Mouse (Mus musculus) urinary bladder, adult 18-20 months (tissue): ENCODE measurements around the gene D10Jhu81e.

Experiments used
- DNase-seq, 2 experiments: peaks; one replicate each; pipeline ENCODE4 v3.0.0; 2022; ENCODE audit warnings: low spot score in 2 of 2, mixed read lengths in 2 of 2

The D10Jhu81e gene

GRCm38 (mm10) chr10:78163241-78163640, 6.3 kb downstream of the D10Jhu81e start:
- no peak for DNase-seq

GRCm38 (mm10) chr10:78162646-78163045, 6.9 kb downstream of the D10Jhu81e start:
- peak; percentile 53 to 71 for DNase-seq

- no peak for DNase-seq
Measured at GRCm38 (mm10) chr10:78161096-78161495, 8.5 kb downstream of the D10Jhu81e start.

GRCm38 (mm10) chr10:78160369-78161095, 9.1 kb downstream of the D10Jhu81e start:
- DNase-seq: no peak

- peak; percentile 68 to 84 for DNase-seq
Measured at GRCm38 (mm10) chr10:78159906-78160305, 9.7 kb downstream of the D10Jhu81e start.

- peak; percentile 72 to 74 for DNase-seq
Measured at GRCm38 (mm10) chr10:78159252-78159878, 10.2 kb downstream of the D10Jhu81e start.

GRCm38 (mm10) chr10:78158041-78158440, 11.5 kb downstream of the D10Jhu81e start:
- no peak for DNase-seq

- no peak for DNase-seq
Measured at GRCm38 (mm10) chr10:78156926-78157325, 12.7 kb downstream of the D10Jhu81e start.

GRCm38 (mm10) chr10:78148834-78149766, 20.5 kb downstream of the D10Jhu81e start:
- no peak for DNase-seq

GRCm38 (mm10) chr10:78147908-78148441, 21.6 kb downstream of the D10Jhu81e start:
- DNase-seq: no peak

- DNase-seq: no peak
Measured at GRCm38 (mm10) chr10:78143727-78144505, 25.7 kb downstream of the D10Jhu81e start.

- no peak for DNase-seq
Measured at GRCm38 (mm10) chr10:78140843-78141242, 28.7 kb downstream of the D10Jhu81e start.

- no peak for DNase-seq
Measured at GRCm38 (mm10) chr10:78140251-78140600, 29.4 kb downstream of the D10Jhu81e start.

- DNase-seq: no peak
Measured at GRCm38 (mm10) chr10:78139572-78140250, 29.9 kb downstream of the D10Jhu81e start.

GRCm38 (mm10) chr10:78138812-78139523, 30.6 kb downstream of the D10Jhu81e start:
- DNase-seq: peak in 1 of 2 experiments; percentile 37

GRCm38 (mm10) chr10:78137191-78137590, 32.4 kb downstream of the D10Jhu81e start:
- no peak for DNase-seq

GRCm38 (mm10) chr10:78135947-78136346, 33.6 kb downstream of the D10Jhu81e start:
- DNase-seq: no peak

GRCm38 (mm10) chr10:78134975-78135798, 34.4 kb downstream of the D10Jhu81e start:
- peak in 1 of 2 experiments; percentile 22 for DNase-seq

- no peak for DNase-seq
Measured at GRCm38 (mm10) chr10:78134400-78134799, 35.2 kb downstream of the D10Jhu81e start.
